Mouse (Mus musculus) bone marrow macrophage, adult 2 months (primary cell): Measurements from ENCODE around the gene Urgcp.

Source experiments
- CTCF ChIP-seq: IDR thresholded peaks from 2 replicates; pipeline ENCODE4 v1.5.1; 2012; ENCODE audit warnings: low read depth, mild to moderate bottlenecking, low read length, moderate library complexity
- POLR2A ChIP-seq: IDR thresholded peaks from 2 replicates; pipeline ENCODE4 v1.6.1; 2012; ENCODE audit warnings: mild to moderate bottlenecking, low read depth, low read length, borderline replicate concordance

- TF ChIP-seq CTCF, result 0 out of 2 replicates have a peak, but pooled peaks have one; percentile 6
- peak; percentile 90; the same call in 1 of the 2 replicates for TF ChIP-seq POLR2A
Measured at GRCm38 (mm10) chr11:5707530-5708353, 54.4 kb downstream of the Urgcp start.
